Mouse (Mus musculus) right cerebral cortex, adult 18-20 months (tissue): ENCODE measurements around the gene Clec16a.

ENCODE experiments used
- DNase-seq: peaks from one replicate; pipeline ENCODE4 v3.0.0; 2022; ENCODE audit warnings: mixed read lengths

Gene Clec16a

DNA sequence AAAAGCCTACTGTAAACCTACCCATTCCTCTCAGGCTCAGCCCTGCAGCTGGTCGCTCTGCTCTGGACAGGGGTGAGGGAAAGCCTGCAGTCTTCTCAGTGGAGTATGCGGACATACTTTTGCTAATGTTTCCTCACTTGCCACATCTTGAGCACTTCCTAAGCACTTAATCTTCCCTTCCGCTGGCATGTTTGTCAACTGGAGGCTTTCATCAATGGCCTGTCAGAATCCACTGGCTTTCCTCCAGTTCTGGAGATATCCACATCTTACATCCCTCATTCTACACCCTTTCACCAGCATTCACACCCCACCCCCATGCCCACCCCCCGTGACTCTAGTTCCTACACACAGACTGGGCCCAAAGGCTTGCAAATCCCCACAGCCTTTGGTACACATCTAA lies 182.5 kb downstream of the Clec16a start:
- no peak for DNase-seq

DNA sequence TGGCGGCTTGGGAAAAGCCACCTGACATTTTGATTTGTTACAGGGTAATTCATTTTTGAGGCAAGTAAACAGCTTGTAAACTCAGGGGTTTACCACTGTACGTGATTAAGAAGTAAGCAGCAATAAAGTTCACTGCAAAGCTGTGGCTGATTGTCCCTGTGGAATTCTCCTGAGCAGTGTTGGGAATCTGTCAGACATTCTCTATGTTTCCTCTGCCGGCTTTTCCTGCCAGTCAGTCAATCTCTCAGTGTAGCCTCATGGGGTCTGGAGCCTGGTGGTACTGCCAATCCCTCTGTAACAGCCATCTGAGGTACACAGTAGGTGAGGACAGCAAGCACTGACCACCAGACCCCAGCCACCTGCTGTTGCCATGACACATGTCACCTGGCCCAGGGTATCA lies 183.7 kb downstream of the Clec16a start:
- DNase-seq = no peak

DNA sequence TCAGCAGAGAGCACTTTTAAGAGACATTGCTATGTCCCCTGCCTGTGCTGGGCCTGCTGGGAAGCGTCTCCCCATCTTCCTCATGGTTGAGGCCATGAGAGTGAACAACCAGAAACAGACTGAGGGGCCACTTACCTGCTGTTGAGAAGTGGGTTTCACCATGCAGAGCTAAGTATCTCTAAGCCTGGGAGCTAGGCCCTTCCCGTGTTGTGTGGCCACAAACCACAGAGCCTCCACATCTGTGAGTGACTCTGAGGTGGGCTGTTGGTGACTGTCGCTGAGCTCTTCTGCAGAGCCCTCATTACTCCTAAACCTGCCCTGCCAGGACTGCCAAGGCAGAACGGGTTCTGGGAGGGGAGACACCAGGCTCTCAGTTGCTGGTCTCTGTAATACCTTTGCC lies 185.8 kb downstream of the Clec16a start:
- DNase-seq = no peak

DNA sequence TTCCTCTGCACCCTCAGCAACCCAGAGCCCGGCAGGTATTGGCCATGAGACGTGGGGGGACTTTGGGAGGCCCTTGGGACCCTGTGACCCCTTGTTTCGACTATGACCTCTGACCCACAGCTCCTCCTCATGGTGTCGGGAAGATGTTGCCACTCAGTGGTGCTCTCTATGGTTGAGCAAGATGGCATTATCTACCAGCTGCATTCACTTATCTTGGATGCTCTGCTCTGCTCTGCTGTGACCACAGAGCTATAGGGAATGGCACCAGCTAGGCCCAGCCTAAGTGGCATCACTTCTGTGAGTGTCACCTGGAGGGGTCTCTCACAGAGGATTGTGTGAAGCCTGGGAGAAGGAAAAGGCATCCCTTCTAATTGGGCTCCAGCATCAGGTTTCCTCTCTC lies 186.6 kb downstream of the Clec16a start:
- no peak for DNase-seq

DNA sequence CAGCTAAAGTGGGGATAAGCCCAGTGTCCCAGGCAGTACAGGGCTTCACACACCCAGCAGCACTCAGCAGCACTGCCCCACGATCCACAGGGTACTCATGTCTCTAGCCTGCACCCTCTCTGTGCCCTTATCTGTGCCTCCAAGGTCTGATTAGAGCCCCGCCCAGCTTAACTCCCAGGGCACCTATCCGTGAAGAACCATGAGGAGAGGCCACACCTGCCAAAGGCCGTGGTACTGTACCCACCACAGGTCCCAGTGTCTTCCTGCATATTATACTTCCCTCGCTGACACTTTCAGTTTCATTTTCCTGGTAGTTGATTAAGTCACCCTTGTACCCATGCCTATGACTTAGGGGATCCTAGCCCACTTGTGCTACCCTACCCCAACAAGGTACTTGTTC lies 187.3 kb downstream of the Clec16a start:
- no peak for DNase-seq

DNA sequence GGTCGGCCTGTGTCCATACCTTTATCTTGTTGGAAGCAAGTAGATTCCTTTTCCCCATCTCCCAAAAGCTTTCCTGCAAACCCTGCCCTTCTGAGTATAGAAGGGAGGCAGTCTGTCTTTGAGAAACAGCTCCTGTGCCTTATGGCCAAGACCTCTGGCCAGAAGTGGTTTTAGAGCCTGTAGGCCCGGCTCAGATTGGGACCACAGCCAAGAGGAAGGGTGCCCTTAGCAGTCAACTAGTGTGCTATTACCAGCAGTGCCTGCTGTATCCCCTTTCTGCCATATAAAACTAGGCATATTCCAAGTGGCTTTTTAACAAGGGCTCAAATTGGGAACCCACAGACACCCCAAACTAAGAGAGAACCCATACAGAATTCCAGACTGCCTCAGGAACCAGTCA lies 190.6 kb downstream of the Clec16a start:
- DNase-seq = no peak

DNA sequence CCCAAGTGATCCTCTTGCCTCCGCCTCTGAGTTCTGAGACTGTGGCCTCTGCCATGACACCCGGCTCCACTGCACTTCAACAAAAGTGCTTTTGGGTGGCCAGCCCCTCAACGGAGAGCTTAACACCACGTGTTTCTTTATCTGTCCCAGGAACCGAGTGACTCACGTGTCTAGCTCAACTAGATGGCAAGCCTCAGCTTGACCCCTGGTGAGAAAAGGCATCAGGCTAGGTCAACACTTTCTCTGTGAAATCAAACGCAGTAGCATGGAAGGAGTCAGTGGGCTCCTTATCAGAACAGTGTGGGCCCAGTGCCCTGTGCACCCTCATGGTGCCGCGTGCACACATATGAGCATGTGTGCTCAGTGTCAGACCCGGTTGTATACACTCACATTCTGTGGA lies 191.2 kb downstream of the Clec16a start:
- DNase-seq = no peak

DNA sequence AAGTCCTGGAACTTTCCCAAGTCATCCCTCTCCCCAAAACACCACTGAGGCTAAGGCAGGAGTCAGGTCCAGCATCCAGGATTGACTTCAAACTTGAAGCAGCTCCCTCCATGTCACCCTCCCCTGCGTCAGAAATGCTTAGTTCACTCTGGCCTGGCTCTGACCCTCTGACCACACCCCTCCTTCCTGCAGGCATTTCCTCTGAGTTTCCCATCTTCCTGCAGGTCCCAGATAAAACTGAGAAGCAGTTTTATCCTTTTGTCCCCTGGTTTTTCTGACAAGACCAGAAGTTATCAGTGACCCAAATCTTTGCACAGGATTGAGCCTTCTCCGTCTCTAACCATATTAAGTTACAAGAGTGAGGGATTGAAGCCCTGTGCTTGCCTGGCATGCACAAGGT lies 192.4 kb downstream of the Clec16a start:
- DNase-seq = no peak

DNA sequence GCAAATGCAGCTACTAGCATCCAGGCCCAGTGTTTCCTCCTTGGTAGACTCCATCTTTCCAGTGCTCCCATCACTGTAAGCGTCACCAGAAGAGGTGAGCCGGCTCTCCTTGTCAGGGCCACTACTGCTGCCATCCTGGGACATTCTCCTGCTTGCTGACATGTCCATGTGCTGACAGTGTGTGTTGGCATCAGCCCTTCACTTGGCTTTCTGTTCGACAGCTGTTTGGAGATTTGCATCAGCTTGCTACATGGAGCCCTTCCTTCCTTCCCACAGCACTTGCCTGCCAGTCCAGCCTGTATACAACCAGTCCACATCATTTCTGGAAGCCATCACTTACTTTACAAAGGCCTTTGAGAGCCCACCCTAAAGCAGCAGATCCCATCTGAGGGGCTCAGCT lies 193.7 kb downstream of the Clec16a start:
- DNase-seq = no peak

DNA sequence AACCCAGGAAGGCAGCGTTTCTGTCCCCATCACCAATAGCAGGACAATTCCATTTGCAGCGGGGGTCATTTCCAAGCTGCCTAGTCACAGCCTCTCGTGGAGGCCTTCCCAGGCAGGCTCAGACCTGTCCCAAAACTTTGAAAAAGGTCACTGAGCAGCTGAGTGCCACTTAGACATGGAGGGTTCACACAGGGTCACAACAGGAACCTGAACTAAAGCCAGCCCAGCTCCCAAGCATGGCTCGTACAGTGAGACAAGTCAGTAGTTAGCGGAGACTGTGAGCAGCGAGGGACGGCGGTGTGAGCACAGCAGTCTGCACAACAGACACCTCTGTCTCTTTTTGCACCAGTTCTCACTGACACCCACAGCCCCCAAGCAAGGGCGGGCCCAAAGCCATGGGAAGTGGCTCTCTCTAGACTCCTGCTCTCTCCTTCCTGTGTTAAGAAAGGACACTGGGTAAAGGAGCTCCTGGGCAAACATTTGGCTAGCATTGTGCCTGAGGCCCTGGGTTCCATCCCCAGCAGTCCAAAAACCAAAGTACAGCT lies 194.8 kb downstream of the Clec16a start:
- DNase-seq = no peak

DNA sequence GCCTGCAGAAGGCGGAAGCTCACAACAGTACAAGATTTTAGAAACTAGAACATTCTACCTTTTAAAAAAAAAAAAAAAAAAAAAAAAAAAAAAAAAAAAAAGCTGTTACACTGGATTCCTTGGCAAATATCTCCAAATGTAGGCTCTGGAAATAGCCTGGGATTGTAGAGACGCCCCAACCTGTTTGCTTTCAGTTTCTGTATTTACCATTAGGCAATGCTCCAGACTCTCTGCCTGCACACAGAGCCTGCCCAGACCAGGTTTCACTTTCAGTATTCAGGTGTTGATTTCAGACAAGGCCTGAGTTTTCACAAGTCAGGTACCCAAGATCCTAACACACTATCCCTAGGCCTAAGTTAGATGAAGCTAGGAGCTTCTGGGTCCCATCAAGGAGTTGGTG lies 195.9 kb downstream of the Clec16a start:
- DNase-seq = no peak

DNA sequence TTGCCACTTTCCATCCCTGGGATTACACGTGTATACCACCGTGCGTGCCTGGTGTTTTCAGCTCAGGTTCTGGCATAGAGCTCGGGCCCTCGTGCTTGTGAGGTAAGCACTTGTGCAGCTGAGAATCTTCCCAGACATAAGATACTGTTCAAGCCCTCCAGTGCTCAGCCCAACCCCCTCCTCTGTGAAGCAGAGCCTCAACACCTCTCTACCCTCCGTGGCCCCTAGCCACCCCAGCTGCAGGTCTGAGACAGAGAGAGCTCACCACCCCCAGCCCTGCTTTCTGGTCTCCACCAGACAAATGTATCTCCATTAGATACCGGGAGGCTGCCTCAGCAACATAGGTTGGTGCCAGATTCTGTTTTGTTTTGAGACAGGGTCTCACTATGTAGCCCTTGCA lies 204.1 kb downstream of the Clec16a start:
- no peak for DNase-seq

DNA sequence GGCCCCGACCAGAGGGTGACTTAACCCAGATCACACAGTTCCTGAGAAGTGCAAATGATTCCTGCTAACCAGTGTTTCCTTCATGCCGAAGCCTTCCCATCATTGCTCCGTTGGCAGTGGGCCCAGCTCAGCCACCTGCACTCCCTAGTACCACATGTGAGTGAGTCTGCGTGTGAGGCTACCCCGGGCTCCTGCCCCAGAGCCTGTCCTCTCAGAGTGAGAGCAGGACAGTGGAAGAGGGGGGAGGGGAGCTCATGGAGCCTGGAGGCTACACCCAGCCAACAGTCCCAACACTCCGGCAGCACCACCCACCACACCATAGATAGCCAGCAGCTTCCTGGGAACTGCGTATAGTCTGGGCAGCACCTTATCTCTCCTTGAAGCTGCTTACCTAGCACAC lies 204.7 kb downstream of the Clec16a start:
- DNase-seq = peak; percentile 33

DNA sequence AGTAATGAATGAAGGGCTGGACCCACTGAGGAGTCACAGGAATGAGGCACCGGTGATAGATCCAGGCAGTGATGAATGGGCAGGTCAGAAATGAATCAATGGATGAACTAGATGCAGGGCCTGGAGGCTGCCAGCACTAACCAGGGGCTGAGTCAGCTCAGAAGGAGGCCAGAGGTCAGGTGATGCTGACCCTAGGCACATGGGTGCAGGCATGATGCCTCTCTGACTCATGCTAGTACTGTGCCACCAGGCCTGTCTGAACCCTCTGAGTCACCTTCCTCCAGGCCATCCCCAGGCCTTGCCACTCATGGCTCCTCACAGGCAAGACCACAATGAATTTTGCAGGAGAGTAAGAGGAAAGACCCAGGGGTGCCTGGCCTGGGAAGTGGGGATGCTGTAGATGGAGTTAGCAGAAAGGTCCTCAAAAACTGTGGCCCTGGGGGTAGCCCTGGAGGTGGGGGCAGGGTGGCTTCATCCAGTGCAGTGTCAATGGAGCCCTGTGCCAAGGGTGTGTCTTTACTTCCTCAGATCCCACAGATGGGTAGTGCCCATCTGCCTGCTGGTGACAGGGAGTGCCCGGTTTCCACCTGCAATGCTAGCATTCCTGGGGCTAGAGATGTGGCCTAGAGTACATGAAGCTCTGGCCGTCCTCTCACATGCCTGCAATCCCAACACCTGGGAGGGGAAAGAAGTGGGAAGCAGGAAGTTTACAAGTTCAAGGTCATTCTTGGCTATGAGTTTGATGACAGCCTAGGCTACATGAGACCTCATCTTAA lies 209.6 kb downstream of the Clec16a start:
- no peak for DNase-seq

DNA sequence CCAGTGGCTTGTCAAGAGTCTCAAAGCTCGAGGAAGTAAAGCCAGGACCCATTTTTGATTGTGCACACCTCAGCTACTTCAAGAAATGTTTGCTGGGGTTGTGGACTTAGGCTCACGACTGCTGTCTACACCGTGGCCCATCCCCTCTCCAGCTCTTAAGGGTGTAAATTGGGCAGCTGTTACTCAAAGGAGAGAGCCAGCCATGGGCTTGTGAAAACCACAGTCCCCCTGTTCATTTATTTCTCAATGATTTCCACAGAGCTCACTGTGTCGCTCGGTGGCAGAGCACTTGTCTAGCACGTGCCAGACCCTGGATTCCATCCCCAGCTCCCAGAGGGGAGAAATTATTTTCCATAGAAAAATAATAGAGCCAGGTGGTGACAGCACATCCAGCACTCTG lies 211.0 kb downstream of the Clec16a start:
- no peak for DNase-seq

DNA sequence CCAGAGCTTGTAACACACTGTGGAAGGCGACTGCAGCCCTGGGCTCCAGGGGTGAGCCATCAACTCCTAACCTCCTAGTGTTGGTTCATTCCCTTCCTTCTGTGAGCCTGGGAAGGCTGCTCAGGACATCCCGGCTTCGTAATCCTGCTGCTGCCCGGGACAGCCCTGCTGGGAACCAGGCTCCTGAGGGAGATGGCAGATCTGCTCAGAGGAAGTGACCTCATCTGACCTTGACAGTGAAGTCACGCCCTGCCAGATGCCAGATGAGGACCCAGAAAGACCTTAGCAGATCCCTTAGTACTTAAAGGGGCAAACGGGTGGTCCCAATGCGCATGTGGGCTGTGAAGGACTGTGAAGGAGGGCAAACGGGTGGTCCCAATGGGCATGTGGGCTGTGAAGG lies 216.0 kb downstream of the Clec16a start:
- DNase-seq = no peak

DNA sequence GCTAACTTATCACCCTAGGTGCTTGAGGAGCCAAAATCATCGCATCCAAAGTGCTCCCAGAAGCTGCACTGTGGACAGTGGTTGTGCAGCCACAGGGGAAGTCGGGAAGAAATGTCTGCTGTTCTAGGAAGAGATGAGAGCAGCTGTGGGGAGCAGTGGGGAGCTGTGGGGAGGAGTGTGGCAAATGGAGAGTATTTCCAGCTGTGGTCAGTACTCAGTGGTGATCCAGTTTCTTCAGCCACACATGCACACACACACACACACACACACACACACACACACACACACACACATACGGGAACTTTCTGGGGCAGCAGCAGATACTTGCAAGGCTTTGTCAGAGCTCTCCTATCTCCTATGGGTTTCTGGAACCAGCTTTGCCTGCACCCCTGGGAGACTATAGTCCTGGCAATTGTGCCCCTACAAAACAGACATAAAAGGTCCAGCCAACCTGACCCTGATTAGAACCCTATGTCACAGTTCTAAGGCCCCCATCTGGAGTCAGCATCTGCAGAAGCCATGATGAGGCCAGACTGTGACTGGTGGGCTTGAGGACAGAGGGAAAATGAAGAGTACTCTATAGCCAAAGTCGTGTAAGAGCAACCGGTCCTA lies 217.5 kb downstream of the Clec16a start:
- DNase-seq = no peak

DNA sequence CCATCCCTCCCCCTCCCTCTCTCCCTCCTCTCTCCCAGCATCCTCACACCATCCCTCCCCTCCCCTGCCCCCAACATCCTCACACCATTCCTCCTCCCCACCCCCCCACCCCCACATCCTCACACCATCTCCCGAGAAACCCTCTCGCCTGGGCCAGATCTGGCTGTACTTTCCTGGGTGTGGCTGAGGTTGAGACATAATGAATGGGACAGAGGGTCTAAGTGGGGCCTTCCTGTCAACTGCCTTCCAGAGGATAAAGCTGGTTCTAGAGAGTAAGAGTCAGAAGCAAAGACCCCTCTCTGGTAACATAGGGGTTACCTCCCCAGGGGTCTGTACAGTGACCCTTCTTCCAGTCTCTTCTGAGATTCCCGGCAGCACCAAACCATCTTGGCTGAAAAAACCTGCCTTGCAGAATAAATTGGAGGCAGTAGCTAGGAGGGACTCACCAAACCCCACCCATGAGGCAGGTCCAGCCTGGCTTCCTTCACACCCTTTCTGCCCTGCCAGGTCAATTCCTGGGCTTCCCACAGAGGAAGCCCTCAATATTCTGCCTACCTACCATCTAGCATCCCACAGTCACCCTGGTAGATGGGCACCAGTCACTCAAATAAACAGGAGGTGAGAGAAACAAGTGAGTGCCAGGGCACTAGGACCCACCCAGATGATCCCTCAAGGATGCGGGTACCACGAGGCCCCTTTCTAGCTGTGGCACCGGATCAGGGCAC lies 218.6 kb downstream of the Clec16a start:
- DNase-seq = no peak

DNA sequence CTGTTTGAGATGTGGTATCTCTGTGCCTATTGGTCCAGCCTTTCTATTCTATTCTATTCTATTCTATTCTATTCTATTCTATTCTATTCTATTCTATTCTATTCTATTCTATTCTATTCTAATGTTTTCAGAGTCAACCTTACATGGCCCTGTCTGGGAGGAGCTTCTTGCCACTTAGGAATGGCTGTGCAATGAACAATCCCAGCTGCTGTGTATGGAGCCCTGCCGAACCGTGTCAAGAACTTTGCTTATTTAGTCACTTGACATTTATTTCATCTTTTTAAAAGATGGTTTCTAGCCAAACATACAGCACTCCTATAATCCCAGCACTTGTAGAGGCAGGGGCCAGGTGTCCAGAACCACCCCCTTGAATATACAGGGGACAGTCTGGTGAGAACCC lies 219.2 kb downstream of the Clec16a start:
- DNase-seq = no peak

DNA sequence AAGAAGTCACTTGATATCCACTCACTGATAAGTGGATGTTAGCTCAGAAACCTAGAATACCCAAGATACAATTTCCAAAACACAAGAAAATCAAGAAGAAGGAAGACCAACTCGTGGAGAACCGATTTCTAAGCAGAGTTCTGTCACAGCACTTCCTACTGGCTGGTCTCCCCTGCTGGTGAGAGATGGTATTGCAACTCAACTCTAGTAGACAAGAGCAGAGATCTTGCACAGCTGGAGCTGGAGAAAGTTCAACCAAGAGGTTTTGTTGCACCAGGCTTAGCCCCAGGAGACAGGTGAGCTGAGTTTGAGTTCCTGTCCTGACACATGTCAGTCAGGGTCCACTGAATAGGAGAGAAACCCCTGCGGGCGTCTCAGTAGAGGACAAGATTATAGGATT lies 222.0 kb downstream of the Clec16a start:
- DNase-seq = peak; percentile 57

DNA sequence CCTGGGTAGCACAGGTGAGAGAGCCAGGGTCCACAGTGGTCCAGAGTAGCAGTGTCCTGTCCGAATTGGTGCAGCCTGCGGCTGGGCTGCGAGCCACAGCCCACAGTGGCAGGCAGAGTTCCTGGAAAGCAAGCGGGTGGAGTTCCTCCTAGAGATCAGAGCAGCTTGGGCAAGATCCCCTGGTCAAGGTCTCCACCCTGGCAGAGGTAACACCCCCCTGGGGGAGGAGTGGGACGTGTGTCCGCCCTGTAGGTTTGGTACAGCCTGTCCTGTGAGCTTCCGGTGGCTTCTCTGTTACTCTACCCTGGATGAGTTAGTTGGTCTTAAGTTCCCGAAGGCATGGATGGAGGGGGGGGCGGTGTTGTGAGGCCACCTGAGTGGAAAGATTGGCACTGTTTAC lies 223.7 kb downstream of the Clec16a start:
- no peak for DNase-seq

DNA sequence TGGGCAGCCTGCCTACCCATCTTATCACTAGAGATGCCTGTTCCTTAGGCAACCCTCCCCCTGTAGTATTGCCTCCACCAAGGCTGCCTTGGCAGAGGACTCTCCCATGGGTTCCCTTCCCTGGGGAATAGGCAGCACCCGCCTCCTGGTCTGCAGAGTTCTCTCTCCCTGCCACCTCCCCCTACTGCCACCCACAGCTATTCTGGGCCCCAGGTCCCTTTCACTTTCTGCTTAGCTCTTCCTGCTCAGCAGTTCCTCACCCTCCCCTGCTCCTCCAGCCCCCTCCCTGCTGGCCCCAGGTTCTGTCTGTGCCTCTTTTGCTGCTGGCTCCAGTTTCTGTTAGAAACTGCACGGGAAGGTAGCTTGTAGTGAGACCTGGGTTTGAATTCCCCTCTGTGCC lies 224.5 kb downstream of the Clec16a start:
- peak; percentile 63 for DNase-seq

DNA sequence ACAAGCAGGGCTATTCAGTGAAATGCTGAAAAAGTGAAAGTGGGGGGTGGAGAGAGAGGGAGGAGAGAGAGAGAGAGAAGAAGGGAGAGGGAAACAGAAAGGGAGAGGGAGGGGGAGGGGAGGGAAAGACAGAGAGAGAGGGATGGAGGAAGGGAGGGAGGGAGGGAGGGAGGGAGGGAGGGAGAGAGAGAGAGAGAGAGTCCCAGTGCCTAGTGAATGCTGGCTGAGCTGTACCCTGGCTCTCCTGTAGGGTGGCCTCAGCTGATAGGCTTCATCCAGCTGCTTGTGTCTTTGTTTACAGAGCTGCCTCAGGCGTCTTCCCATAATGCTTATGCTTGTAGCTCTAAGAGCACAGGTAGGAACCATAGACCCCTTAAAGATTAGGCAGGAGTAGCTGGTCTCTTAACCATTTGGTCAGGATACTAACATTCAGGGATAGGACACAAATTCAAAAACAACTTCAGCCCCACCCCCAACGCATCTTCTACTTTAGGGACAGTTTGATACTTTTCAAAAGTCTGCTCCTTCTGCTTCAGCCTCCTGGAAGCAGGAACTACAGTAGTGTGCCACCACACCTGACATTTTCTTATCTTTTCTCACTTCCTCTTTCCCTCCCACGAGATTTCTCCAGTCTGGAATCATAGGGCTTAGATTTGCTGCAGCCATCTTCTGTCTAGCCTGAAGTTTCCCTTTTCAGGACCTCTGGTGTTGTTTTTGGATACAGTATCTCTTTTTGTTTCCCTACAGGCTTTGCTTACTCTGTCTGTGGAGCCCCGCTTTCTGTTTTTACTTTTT lies 225.6 kb downstream of the Clec16a start:
- DNase-seq = no peak
